8 mouse cellular contexts compared by ENCODE assay signal in genomic region chr7:144238409-144238808, GRCm38 (mm10).
DNase-seq lines count a peak whose midpoint lies in the region; ATAC-seq lines count a peak whose summit lies in the region.

No protein-coding gene starts in this region.

- H3K4me3 ChIP-seq in embryonic facial prominence, embryonic 13.5 days = peak overlapping the region; percentile 4; the same call in 1 of the 2 replicates
- peak overlapping the region; percentile 28 for H3K4me3 ChIP-seq in neural tube, embryonic 15.5 days (replicated peaks)

- no peaks in the 10 kb centered on the region for H3K9me3 ChIP-seq in embryonic facial prominence, embryonic 13.5 days
- H3K9me3 ChIP-seq in neural tube, embryonic 15.5 days (replicated peaks) = no peaks in the 10 kb centered on the region

- H3K27me3 ChIP-seq in embryonic facial prominence, embryonic 13.5 days = no peaks in the 10 kb centered on the region
- H3K27me3 ChIP-seq in neural tube, embryonic 15.5 days (replicated peaks) = no peaks in the 10 kb centered on the region

- no peaks in the 10 kb centered on the region for H3K36me3 ChIP-seq in embryonic facial prominence, embryonic 13.5 days
- H3K36me3 ChIP-seq in neural tube, embryonic 15.5 days = no peaks in the 10 kb centered on the region

- no peak overlapping the region for H3K27ac ChIP-seq in embryonic facial prominence, embryonic 13.5 days
- peak overlapping the region; percentile 66 for H3K27ac ChIP-seq in neural tube, embryonic 15.5 days (replicated peaks)

- peaks cover 28% of the 10 kb centered on the region for H3K4me1 ChIP-seq in embryonic facial prominence, embryonic 13.5 days
- peaks cover 49% of the 10 kb centered on the region for H3K4me1 ChIP-seq in neural tube, embryonic 15.5 days

- peak overlapping the region; percentile 46 for H3K4me2 ChIP-seq in embryonic facial prominence, embryonic 13.5 days
- H3K4me2 ChIP-seq in neural tube, embryonic 15.5 days = peak overlapping the region; percentile 49

- ATAC-seq in embryonic facial prominence, embryonic 13.5 days (ENCODE audit: insufficient number of reproducible peaks, insufficient read depth, low FRiP score, low TSS enrichment, low read depth) = no peak
- 0 out of 2 replicates have a peak, but pooled peaks have one; percentile 39 for ATAC-seq in neural tube, embryonic 15.5 days (ENCODE audit: low FRiP score)

- WGBS in embryonic facial prominence, embryonic 13.5 days = 24% methylated on average over 12 of the region's 12 CpGs
- 19% methylated on average over 12 of the region's 12 CpGs for WGBS in neural tube, embryonic 15.5 days

- DNase-seq in left cerebral cortex, adult 11 months (ENCODE audit: low spot score) = peak; percentile 35
- DNase-seq in left cerebral cortex, adult 8-10 months (ENCODE audit: low spot score in 2 of 2) = no peak
- peak; percentile 77 for DNase-seq in layer of hippocampus, adult 9-11 months
- DNase-seq in adipocyte (ENCODE audit: low spot score) = no peak
- DNase-seq in gastrocnemius, postnatal 36 days = no peak
- DNase-seq in lung, postnatal 36 days = no peak

- intact Hi-C loops in gastrocnemius, postnatal 36 days (cut with DNase I) = no loop called here

- H3K9ac ChIP-seq in embryonic facial prominence, embryonic 13.5 days = no peak overlapping the region
- peak overlapping the region; percentile 4; the same call in 1 of the 2 replicates for H3K9ac ChIP-seq in neural tube, embryonic 15.5 days (replicated peaks)

Comparison
In these comparisons a context has a peak if more than half of its experiments do, and no peak if none do; other contexts are left out.
1. DNase-seq: peak in left cerebral cortex, adult 11 months (single experiment) and layer of hippocampus, adult 9-11 months (single experiment); none in left cerebral cortex, adult 8-10 months (0 of 2), adipocyte (single experiment), gastrocnemius, postnatal 36 days (0 of 2) and lung, postnatal 36 days (single experiment).